Mouse (Mus musculus): ENCODE measurements at regions not wholly inside any gene's neighbourhood (a gene's known extent, or its start where the extent isn't known, plus 50 kb on each side); places are given as distances from the start of the nearest gene placed in this dataset.

DNA sequence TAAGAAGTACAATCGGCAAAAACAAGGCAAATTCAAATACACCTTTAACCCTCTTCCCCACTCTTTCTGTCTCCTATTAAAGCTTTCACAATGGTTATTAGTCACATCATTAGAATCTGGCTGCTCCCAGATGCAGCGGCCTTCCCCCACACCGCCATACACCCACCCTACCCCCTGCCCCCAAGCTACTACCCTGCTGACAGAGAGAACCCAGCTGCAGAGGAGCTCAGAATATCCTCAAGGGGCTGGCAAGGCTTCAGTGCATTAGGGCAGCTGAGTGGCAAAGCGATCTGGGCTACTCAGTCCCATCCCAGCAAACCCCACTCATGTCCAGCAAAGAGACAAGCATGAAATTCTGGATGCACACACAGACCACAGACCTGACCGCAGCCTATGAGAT, 113.6 kb upstream of the Rgma start:
- no peak for DNase-seq (ENCODE audit: low read depth, low spot score)

DNA sequence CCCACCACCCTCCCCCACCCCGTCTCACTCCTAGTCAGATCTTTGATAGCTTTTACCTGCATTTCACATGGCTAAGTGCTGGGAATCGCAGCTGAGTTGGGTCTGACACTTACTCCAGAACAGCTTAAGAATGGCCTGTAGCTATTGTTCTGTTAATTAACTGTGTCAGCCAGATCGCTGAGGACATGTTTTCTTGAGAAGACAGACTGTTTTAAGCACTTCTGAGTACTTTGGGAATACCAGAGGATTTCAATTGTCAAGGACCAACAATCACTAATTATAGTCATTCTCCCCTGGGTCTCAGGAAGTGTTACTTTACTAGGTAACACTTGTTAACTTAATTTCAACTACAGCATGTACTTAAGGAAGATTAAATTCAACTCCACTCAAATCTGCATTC, 112.8 kb upstream of the Rgma start:
- no peak for DNase-seq (ENCODE audit: low read depth, low spot score)

DNA sequence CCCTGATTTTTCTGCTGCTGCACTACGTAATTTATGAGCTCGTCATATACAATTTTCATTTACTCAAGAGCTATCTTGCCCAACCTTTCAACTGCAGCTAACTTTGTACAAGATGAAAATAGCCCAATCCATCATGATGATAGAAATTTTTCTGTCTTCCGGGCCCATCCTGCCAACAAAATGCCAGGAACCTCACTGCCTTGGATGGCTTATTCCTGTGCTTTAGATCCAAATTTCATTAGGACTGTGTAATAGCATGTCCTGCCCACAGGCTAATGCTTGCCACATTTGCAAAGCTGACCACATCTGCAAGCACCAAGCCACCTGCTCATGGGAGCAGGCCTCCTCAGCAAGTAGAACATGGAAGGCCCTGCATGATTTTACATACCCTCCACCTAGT, 105.7 kb upstream of the Rgma start:
- DNase-seq (ENCODE audit: low read depth, low spot score), result no peak

DNA sequence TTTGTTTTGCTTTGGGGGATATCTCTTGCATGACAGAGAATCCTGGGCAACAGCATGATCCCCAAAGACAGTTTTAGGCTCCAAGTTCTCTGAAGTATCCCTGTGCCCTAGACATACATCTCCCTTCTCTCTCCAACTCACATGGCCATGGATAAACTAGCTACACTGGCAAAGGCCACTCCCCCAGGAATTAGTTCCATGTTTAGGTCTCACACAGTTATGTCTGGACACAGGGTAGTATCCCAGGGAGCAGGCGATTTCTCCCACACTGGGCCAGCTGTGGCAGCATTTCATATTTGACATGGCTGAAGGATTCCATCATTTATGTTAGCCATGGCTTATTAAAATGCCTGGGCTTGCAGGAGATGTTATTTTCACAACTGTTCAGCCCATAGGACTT, 102.5 kb upstream of the Rgma start:
- DNase-seq (ENCODE audit: low read depth, low spot score), result no peak

DNA sequence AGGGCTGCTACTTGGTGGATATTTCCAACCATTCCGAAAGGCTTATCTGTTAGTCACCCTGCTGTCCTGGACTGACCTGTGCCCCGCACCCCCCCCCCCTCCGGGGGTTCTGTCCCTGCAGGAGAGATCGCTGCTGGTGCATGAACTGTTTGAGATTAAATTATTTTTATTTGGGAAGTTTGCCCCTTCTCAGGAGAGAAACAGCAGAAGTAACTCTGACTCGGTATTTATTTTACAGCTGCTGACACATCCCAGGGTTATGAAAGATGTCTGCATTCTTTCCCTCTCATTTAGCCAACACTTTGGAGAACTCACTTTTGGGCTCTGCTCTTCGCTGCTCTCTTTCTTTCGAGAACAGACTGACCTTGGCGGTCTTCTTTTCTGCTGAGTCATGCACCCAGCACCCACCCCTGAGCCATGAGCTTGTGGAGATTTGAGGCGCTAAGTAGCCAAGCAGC, 99.5 kb upstream of the Rgma start:
- no peak for DNase-seq (ENCODE audit: low read depth, low spot score)

DNA sequence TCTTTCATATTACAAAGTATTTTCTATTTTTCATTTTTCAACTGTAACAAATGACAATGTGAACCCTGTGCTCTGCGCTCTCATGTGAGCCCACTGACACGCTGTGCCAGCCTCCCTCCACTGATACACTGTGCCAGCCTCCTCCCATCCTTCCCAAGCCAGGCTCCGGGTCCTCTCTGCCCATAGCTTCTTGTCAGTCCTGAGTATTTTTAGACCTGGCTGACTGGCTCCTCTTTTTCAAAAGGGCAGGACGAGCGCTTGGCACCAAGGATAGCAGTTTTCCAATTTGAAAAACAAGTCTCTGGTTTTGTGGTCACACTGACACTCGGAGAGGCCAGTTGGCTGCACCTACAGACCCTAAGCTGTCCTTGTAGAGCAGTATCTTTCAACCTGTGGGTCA, 96.7 kb upstream of the Rgma start:
- no peak for DNase-seq (ENCODE audit: low read depth, low spot score)

DNA sequence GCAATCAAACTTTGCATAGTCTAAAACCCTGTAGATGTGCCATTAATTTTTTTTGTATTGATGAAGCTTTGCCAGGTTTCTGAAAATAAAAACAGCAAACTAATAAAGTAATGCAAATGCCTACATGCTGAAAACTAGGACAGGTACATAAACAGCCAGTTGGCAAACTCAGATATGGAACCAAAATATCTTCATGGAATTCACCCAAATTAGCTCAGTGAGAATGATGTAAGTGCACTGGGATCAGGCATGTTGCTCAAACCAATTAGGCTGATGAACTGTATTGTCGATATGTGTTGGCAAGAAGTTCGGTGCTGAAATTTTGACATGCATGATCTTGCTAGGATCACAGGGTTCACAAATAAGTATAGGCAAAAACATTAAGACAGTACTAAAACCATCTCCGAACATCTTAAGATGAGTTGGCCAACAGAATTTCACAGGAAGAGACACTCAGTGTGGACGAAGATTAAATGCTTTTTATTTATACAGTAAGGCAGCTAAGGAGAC, 95.3 kb upstream of the Rgma start:
- no peak for DNase-seq (ENCODE audit: low read depth, low spot score)

DNA sequence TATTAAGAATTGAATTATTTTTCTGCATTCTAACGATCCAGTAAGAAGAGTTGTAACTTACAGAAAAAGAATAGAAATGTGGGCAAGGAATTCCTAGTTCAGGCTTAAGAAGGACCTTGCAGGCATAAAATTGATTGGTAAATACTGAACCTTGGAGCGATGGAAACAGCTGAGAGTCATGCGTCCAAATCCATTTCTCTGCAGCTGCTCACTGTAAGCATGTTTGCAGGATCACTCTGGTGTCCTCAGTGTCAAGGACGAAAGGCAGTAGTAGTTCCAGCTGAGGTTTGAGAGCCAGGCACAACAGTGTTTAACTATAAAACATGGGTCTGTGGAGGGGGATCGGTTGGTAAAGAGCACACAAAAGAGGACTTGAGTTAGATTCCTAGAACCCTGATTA, 89.1 kb upstream of the Rgma start:
- DNase-seq (ENCODE audit: low read depth, low spot score), result no peak

DNA sequence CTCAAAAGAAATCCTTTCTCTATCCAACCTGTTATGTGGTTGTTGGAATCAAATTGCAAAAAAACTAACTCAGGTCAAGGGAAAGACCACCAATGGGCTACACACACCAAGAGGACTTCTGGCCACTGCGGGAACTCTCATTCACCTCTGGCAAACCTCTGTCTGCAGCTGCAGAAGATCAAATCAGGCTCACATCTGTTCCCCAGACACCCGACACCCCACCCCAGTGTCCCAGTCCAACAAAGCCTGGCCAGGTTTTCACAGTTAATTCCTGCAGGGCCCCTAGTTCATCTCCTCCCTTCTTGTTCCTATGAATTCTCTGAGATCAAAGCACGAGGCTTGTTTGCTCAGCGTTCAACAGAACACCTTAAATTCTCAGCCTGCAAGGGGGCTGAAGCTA, 82.0 kb upstream of the Rgma start:
- no peak for DNase-seq (ENCODE audit: low read depth, low spot score)

DNA sequence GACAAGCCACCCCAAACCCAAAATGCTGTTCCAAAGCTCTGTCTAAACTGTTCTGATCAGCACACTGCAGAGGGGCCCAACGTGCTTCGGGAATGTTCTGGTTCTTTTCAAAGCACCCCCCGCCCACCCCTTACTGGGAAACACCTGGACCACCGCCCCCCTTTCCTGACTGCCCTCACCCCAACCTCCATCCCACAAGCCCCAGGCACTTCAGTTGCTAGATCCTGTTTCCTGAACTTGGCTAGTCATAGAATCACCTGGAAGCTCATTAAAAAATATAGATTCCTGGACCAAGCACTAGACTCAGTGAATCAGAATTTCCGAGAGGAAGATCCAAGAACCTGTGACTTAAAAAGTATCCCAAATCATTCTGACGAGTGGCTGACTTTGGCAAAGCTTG, 80.9 kb upstream of the Rgma start:
- no peak for DNase-seq (ENCODE audit: low read depth, low spot score)

DNA sequence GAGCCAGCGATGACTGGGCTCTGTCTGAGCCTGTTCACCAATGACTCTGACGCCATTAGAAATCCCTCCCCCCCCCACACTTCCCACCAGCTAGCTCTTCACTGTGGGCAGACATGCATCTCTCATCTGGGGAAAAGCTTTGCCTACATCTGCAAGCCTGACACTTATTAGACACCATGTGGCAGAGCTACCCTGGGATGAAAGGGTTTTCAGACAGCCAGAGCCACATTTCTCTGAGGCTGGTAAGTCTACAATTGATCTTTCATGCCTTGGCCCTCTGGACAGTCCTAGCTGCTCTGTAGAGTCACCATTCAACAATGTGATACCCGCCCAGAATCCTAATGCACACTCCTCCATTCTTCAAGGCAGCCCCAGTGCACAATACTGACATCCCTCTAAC, 72.8 kb upstream of the Rgma start:
- no peak for DNase-seq (ENCODE audit: low read depth, low spot score)

DNA sequence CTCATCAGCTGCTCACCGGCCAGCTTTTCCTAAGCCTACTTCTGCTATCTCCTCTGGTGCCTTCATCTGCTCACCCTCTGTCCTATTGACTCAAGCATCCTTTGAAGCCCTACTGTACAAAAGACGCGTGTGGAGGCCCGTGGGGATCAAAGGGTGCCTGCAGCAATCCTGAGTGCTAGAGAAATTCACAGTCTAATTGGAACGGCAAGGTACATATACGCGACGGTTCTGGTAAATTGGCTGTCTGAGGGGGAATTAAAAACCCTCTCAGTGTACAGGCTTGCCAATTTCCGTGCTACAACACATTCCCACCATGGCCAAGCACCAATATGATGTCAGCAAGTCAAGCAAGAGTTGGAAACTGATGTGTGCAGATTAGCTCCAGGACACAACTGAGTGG, 71.5 kb upstream of the Rgma start:
- DNase-seq (ENCODE audit: low read depth, low spot score), result no peak

DNA sequence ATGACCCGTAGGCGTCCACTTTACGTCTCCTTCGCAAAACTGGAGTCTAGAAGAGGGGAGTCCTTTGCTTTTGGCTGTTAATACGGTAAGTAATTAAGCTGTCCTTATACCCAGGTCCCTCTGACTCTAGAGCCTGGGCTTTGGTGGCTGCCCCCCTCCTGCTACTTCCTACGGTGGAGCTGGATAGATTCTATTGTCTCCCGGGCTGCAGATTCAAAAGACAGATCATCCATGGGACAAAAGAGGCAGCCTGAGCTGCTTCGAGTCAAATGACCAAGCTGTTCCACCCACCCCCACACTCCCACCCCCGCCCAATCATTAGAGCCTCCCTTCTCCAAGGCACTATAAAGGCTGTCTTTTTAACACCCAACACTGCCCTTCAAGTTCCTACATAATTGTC, 70.5 kb upstream of the Rgma start:
- no peak for DNase-seq (ENCODE audit: low read depth, low spot score)

DNA sequence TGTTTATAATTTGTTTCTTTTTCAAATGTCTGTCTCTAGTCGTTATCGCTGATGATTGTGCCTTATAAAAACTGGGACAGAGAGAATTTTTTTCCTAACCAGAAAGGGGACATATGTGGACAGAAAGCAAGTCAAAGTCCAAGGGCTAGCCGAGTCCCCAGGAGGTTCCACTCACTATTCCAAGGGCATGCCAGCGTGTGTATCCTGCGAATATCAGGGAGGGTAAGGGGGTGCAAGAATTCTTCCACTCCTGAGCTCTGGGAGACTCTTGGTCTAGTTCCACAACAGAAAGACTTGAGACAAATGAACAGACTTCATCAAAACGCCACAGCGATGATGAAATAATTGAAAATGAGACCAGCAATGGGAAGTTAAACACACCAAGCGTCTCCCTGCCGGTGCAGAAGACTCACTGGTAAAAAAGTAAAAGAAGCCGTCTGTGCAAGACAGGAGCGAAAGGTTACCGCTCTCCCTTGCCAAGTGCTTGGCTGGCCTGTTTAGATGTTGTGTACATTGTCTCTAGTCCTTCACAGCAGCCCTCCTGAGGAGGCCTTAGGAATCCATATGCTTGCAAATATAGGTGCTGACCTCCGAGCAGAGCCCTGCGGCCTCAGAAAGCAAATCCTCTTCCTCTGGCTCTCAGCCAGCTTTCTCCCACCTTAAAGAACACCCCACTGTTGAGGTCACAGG, 69.9 kb upstream of the Rgma start:
- DNase-seq (ENCODE audit: low read depth, low spot score), result no peak

DNA sequence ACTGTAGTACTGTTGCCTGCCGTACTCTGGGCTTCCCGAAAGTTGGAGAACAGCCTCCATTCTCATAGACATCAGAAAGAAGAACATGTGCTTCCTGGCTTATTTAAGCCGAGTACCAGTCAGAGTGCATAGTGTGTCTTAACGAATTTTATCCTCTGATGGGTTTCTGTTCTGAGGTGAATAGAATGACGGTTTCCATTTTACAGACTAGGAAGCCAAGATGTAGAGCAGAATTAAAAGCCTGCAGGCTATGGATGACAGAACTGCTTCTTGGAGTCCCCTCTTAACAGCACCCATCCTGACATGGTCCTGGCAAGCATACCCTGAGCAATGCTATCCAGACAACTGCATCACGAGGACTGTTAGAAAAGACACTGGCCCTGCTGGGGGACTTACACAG, 69.0 kb upstream of the Rgma start:
- DNase-seq (ENCODE audit: low read depth, low spot score), result no peak

DNA sequence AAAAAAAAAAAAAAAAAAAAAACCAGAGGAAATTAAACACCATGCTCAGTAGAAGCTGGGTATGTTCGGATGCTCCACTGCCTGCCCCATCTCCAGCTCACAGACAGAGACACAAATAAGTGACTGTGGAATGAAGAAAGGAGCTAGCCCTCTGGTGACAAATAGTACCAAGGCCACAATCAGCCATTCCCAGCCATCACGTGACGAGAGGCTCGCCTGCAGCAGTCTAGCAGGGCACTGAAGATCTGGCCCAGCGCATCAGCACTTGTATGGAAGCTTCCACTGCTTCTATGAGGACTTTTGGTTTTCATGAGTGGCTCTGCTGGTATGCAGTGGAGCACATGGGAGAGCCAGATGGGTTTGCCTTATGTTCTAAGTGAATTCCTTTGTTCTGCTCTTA, 68.6 kb upstream of the Rgma start:
- DNase-seq (ENCODE audit: low read depth, low spot score), result no peak

DNA sequence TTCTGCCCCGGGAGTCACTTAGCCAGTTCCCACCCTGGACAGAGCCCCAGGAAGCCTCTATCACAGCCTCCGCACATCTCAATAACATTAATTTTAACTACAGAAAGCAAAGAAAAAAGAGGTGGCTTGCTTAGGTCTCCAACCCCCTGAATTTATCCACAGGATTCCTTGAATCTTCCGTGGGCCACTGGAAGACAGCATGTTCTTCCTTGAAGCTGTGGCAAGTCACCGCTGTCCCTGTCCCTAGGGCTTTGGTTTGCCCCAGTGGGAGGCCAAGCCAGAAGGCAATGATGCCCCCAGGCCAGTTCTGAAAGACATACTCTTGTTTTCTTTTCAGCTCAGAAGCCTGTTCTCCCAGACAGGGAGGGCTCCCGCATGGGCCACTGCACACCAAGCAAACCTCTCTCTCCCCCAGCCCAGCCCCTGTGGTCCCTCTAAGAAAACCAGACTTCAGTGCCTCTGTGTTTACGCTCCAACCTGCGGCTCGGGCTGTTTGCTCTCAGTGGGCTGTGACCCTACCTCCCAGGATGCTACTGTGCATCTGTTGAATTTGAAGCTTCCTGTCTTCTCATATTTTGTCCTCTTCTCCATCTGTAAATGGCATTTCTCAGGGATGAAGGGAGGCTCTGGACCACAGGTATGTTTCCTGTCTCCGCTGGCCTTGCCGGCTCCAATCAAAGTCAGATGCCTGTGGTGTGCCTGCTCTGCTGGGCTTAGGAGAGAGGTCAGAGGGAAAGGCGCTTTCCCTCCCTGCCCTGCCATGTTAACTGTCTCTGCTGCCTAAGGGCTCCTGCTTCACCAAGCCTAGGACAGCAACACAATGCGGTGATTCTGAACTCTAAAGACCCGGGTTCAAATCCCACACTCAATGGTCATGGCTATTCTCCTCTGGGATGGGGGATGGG, 67.5 kb upstream of the Rgma start:
- no peak for DNase-seq (ENCODE audit: low read depth, low spot score)

DNA sequence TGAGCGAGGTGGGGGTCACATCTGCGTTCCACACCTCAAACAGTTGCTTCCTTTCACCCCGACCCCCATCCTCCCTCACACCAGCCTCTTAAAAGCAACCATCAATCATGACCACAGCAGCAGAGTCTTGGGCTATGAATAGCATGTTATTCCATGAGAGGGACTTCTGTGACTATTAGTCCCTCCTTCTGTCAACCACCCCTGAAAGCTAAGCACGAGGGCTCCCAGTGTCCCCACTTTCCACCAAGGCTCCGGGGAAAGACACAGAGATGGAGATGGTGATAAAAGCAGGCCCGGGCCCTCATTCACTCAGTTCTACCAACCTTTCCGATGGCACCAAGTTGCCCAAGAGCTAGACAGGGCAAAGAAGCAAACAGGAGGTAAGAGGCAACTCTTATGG, 66.3 kb upstream of the Rgma start:
- no peak for DNase-seq (ENCODE audit: low read depth, low spot score)

DNA sequence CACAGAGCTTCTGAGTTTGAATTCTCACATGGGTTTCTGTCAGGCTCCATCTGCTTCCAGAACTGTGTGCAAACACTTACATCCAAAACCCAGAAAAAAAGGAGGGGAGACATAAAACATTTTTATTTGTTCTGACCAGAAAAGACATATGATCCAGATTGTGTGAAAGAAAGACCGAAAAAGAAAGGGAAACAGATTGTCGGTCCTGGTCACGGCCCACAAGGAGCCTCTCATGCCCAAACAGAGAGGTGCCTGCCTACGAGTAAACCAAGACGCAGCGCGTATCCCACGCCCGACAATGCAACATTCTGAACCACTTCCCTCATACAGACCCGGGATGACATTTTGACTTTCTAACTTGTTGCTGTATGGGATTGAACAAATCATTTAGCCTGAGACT, 65.3 kb upstream of the Rgma start:
- DNase-seq (ENCODE audit: low read depth, low spot score), result no peak

DNA sequence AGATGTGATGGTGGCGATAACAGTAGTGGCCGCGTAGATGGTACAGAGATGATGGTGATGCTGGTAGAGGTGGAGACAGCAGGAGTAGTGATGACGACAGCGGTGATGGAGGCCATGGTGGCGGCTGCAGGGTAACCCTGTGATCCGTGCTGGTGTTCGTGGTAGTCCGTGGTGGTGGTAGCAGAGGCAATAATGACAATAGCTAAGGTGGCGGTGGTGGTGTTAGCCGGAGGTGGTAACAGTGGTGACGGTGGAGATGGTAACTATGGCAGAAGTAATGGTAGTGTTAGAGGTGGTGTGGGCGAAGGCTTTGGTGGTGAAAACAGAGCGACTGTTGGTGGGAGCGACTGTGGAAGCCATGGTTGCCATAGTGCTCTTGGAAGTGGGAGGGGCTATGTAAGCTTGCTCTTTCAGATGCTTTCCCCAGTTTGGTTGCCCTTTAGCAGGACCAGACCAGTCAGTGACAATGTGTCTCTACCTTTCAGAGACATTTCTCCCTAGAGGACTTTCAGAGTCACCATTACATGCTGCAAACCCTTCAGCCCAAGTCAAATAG, 64.7 kb upstream of the Rgma start:
- DNase-seq (ENCODE audit: low read depth, low spot score), result no peak

DNA sequence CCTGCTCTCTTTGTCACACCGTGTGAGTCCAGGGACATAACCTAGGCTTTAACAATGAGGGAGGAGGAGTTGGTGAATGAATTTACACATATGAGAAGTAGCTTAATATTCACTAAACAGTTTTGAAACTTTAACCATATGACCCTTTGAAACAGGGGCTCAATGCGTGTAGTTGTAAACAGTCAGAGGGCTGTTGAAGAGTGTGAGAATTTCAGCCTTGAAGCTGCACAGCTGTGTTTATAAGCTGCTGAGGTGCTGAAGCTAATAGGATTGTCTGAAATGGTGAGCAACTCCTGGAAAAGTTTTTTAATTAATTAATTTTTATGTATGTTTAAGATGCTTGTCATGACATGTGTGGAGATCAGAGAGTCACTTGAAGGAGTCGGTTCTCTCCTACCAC, 59.8 kb upstream of the Rgma start:
- DNase-seq (ENCODE audit: low read depth, low spot score), result no peak

DNA sequence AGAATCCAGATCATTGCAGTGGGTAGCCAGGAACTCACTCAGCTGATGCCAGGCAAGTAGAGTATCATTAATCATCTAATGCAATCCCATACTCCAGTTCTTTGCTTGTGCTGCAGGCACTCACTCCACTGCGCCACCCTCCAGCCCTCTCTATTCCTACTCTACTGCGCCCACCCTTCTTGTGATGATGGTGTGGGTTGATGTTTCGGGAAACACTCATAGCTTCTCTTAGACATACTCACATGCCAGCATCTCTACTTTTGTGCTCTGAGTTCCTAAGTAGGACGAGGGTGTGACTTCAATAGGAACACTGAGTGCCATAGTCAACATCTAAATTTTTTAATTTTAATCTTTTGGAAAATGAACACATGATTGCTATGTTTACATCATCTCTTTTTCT, 57.7 kb upstream of the Rgma start:
- DNase-seq (ENCODE audit: low read depth, low spot score), result no peak

DNA sequence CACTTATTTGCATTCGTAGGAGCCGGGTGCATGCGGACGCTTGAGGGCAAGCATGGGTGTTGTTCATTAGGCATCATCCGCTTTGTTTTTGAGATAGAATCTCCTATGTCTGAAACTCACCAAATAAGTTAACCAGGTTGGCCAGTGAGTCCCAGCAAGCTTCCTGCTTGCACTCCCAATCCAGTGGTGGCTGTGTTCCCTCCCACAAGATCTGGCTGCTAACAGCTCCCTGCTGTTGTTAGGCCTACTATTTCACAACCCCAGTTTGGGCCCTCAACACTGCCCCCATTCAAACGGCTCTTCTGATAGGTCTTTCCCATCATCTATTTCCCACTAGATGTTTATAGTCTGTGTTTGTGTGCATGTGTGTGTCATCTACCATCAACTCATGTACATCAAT, 56.3 kb upstream of the Rgma start:
- DNase-seq (ENCODE audit: low read depth, low spot score), result no peak
